Mouse (Mus musculus) ES-E14 (cell line): ENCODE measurements around the gene Pax8.

Experiments
- CHD2 ChIP-seq: IDR thresholded peaks from 2 replicates; pipeline ENCODE4 v1.6.1; 2014; ENCODE audit warnings: mild to moderate bottlenecking, low read depth, low read length, inconsistent platforms
- HCFC1 ChIP-seq: IDR thresholded peaks from 2 replicates; pipeline ENCODE4 v1.6.1; 2012; ENCODE audit warnings: low read length, inconsistent platforms, borderline replicate concordance; ENCODE audit not compliant: insufficient read depth
- MAFK ChIP-seq: IDR thresholded peaks from 2 replicates; pipeline ENCODE4 v1.6.1; 2014; ENCODE audit warnings: mild to moderate bottlenecking, low read depth, low read length, inconsistent platforms; ENCODE audit not compliant: insufficient read depth
- ZC3H11A ChIP-seq: IDR thresholded peaks from 2 replicates; pipeline ENCODE4 v1.6.1; 2012; ENCODE audit warnings: low read depth, mild to moderate bottlenecking, inconsistent platforms, low read length, borderline replicate concordance
- ZNF384 ChIP-seq: IDR thresholded peaks from 2 replicates; pipeline ENCODE4 v1.6.1; 2012; ENCODE audit warnings: low read depth, low read length, inconsistent platforms

DNA sequence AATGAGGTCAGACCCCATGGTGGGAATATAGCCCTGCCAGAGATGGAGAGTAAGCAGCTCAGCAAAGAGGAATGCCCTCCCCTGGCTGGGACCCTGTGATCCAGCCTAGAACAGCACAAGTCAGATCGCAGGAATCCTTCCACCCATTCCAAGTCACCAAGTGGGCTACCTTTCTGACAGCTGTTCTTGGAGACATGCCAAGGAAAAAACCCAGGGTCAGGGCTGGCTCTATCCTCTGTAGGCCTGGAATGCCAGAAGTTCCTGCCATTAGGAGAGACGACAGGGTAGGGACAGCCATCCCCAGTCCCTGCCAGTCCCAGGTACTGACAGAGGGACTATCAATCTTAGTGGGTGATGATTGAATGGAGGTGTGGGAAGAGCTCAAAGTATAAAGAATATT, 4.5 kb upstream of the Pax8 start:
- TF ChIP-seq CHD2 (no peak), ZC3H11A (no peak), ZNF384 (no peak), MAFK (no peak), HCFC1 (no peak)
